Mouse (Mus musculus): Measurements from ENCODE around the gene Auh. TPM values are rescaled to one million over a fixed set of nuclear protein-coding genes. Genes with fewer than 3 reads are reported as not detected.

Gene Auh
- total RNA-seq, 2 experiments from 2014 or later, result 35.1 to 41.4 TPM

- no peak for ATAC-seq (ENCODE audit: poor library complexity, severe bottlenecking)
Measured at GRCm38 (mm10) chr13:52924457-52924856, 5.0 kb downstream of the Auh start.

- no peak for ATAC-seq (ENCODE audit: poor library complexity, severe bottlenecking)
Measured at GRCm38 (mm10) chr13:52921966-52922365, 7.5 kb downstream of the Auh start.

- no peak for ATAC-seq (ENCODE audit: poor library complexity, severe bottlenecking)
Measured at GRCm38 (mm10) chr13:52921065-52921825, 8.2 kb downstream of the Auh start.

- no peak for ATAC-seq (ENCODE audit: poor library complexity, severe bottlenecking)
Measured at GRCm38 (mm10) chr13:52919790-52920352, 9.6 kb downstream of the Auh start.

- no peak for ATAC-seq (ENCODE audit: poor library complexity, severe bottlenecking)
Measured at GRCm38 (mm10) chr13:52918333-52918732, 11.1 kb downstream of the Auh start.

- ATAC-seq (ENCODE audit: poor library complexity, severe bottlenecking), result peak; percentile 83
Measured at GRCm38 (mm10) chr13:52914591-52915110, 14.8 kb downstream of the Auh start.

GRCm38 (mm10) chr13:52913926-52914325, 15.6 kb downstream of the Auh start:
- ATAC-seq (ENCODE audit: poor library complexity, severe bottlenecking), result peak; percentile 13; the same call in 1 of the 2 replicates

- no peak for ATAC-seq (ENCODE audit: poor library complexity, severe bottlenecking)
Measured at GRCm38 (mm10) chr13:52912495-52912894, 17.0 kb downstream of the Auh start.

GRCm38 (mm10) chr13:52911259-52911658, 18.2 kb downstream of the Auh start:
- no peak for ATAC-seq (ENCODE audit: poor library complexity, severe bottlenecking)

- ATAC-seq (ENCODE audit: poor library complexity, severe bottlenecking), result no peak
Measured at GRCm38 (mm10) chr13:52906296-52906695, 23.2 kb downstream of the Auh start.

- ATAC-seq (ENCODE audit: poor library complexity, severe bottlenecking), result no peak
Measured at GRCm38 (mm10) chr13:52904175-52904574, 25.3 kb downstream of the Auh start.

GRCm38 (mm10) chr13:52903767-52904166, 25.7 kb downstream of the Auh start:
- ATAC-seq (ENCODE audit: poor library complexity, severe bottlenecking), result no peak

GRCm38 (mm10) chr13:52902517-52902916, 27.0 kb downstream of the Auh start:
- ATAC-seq (ENCODE audit: poor library complexity, severe bottlenecking), result no peak

GRCm38 (mm10) chr13:52899664-52900063, 29.8 kb downstream of the Auh start:
- ATAC-seq (ENCODE audit: poor library complexity, severe bottlenecking), result no peak

- ATAC-seq (ENCODE audit: poor library complexity, severe bottlenecking), result no peak
Measured at GRCm38 (mm10) chr13:52897806-52898205, 31.7 kb downstream of the Auh start.

GRCm38 (mm10) chr13:52892791-52893190, 36.7 kb downstream of the Auh start:
- ATAC-seq (ENCODE audit: poor library complexity, severe bottlenecking), result no peak

GRCm38 (mm10) chr13:52892065-52892503, 37.4 kb downstream of the Auh start:
- peak; percentile 82 for ATAC-seq (ENCODE audit: poor library complexity, severe bottlenecking)

- no peak for ATAC-seq (ENCODE audit: poor library complexity, severe bottlenecking)
Measured at GRCm38 (mm10) chr13:52890313-52890712, 39.2 kb downstream of the Auh start.

- ATAC-seq (ENCODE audit: poor library complexity, severe bottlenecking), result no peak
Measured at GRCm38 (mm10) chr13:52886779-52887178, 42.7 kb downstream of the Auh start.

- peak; percentile 30; the same call in 1 of the 2 replicates for ATAC-seq (ENCODE audit: poor library complexity, severe bottlenecking)
Measured at GRCm38 (mm10) chr13:52883960-52884326, 45.5 kb downstream of the Auh start.

GRCm38 (mm10) chr13:52883084-52883959, 46.2 kb downstream of the Auh start:
- ATAC-seq (ENCODE audit: poor library complexity, severe bottlenecking), result no peak
